Mouse (Mus musculus): ENCODE measurements around the gene Rbm38.
A peak's percentile ranks its signal among the peaks of the same experiment; 100 is the strongest.

Rbm38 gene

DNA sequence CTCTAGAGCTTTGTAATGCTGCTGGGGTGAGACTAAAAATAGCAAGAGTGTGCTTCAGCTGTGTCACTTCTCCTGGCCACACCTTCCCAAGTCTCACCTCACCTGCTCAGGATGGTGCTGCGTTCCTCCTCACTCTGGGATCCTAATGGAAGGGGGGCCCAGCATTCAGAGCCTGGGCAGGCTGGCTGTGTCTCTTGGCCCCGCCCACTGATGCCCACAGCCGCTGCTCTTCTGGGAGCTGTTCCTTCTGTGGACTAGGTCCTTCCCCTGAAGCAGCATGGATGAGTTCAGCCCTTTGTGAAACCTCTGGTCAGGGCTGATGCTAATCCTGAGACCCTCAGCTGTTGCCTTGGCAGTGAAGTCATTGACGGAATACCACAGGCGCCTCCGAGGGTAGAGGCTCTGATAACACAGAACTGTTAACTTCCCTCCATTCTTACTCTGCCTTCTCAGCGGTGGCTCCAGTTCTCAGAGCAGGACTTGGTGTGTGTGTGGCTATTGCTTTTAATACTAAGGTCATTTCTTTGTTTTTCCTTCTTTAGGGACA, 5.5 kb upstream of the Rbm38 start:
- no peak for DNase-seq (ENCODE audit: low read depth, low spot score)

DNA sequence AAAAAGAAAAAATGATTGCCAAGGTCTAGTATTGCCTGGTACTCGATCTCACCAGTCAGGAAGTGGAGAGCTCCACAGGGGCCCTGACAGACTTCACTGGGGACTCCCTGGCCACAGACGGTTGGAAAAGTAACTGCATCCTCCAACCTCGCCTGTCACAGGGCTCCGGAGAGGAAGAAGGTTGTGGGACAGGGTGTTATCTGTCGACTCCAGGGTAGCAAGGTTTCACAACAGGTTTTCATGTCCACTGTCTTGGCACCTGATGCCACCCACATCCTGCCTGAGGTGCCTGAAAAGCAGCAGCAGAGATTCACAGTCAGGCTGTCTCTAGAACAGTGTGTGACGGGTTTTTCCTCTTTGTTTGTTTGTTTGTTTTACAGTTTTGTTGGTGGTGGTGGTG, 2.4 kb upstream of the Rbm38 start:
- DNase-seq (ENCODE audit: low read depth, low spot score): no peak

DNA sequence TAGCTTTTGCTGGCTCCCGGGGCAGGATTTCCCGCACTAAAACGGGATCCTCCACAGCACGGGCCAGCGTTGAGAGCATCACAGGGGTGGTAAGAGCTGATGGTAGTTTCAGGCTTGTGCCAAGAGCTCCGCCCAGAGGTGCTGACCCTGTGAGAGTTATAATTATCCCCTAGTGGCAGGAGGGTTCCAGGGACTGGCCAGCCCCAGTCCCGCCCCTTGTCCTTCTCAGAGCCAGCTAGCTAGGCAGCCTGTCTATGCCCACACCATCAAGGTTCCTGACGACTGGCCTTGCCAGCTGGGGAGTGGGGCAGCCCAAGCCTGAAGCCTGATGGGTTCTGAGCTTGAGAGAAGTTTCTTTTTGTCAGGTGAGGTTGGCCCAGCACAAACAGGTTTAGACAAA, 1.7 kb upstream of the Rbm38 start:
- no peak for DNase-seq (ENCODE audit: low read depth, low spot score)

DNA sequence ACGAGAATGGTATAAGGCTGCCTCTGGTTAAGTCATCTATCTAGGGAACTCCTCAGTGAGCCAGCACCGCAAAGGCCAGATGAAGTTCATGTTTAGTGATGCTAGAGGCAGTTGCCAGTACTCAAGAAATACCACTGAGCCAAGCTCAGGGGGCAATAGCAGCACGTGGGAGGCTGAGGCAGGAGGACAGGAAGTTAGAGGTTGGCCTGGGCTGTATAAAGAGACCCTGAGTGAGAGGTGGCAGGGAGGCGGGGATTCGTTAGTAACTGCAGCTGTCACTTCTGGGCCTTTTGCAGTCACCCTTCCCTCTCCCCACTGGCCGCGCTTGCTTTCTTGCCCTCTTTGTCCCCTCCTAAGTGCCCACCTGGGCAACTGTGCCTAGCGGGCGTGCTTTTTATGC, 976 bp upstream of the Rbm38 start:
- peak; percentile 12 for DNase-seq (ENCODE audit: low read depth, low spot score)

DNA sequence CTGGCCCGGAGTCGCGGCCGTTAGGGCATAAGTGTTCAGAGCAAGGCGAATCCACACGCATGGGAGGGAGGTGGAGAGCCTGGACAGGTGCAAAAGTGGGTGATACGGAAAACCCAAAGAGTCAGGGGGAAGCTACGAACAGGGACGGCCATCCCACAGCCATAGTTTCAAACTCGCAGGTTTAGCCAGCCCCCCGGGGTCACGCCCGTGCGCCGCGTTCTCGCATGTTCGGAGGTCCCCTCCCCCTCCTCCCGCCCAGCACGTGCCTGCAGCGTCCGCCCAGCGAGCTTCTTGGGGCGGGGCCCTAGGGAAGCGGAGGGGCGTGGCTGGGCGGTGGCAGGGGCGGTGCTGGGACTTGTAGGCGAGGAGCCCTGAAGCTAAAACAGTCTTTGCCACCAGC, 508 bp upstream of the Rbm38 start:
- DNase-seq (ENCODE audit: low read depth, low spot score): peak; percentile 88

DNA sequence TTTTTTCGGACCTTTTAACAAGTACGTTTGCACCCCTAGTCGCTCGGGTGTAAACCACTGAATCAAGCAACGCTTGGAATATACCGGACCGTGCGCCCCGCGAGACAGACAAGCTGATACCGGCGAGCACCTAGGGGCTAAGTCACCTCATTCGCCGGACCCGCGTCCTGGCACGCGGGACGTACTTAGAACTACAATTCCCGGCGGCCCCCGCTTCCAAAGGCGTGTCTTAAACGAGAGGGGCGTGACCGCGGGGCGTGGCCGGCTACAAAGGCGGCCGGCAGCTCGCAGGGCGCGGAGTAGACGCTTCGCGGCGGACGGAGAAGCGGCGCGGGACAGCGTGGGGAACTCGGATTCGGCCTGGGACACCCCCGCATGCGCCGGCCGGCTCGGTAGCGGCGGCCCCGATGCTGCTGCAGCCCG, 1.3 kb downstream of the Rbm38 start:
- DNase-seq (ENCODE audit: low read depth, low spot score): peak; percentile 94

DNA sequence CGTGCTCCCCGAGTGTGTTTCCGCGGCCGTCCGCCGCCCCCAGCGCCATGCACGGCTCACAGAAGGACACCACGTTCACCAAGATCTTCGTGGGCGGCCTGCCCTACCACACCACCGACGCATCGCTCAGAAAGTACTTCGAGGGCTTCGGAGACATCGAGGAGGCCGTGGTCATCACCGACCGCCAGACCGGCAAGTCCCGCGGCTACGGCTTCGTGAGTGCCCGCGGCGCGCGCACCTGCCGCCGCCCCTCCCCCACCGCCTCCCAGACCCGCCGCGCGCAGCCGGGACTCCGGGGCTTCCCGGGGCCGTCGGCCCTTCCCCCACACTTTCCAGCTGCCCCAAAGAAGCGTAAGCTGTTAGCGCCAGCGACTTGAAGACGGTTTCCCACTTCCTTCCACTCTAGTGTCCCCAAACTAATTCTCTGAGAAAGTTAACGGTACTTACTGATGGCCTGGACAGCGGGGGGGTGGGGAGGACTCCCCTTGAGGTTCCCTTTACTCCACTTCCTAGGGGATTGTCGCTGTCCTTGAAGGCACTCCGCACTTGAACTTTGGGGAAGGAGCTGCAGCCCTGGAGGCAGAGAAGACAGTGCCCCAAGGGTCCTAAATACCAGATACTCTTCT, 1.9 kb downstream of the Rbm38 start:
- DNase-seq (ENCODE audit: low read depth, low spot score): peak; percentile 41

DNA sequence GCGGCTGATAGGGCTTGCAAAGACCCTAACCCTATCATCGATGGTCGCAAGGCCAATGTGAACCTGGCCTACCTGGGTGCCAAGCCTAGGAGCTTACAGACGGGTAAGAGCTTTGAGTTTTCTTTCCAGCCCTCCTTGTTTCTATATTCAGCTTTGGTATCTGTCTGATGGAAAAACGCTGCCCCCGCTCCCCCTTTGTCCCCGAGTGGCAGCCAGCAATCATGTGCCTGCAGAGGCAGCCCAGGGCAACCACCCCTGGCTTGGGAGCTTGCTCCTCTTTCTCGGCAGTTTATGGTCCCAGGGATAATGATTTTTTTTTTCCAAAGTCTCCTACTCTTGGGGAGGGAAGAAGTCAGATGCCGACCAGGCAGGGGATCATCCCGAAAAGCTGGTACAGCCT, 2.5 kb downstream of the Rbm38 start:
- DNase-seq (ENCODE audit: low read depth, low spot score): no peak

DNA sequence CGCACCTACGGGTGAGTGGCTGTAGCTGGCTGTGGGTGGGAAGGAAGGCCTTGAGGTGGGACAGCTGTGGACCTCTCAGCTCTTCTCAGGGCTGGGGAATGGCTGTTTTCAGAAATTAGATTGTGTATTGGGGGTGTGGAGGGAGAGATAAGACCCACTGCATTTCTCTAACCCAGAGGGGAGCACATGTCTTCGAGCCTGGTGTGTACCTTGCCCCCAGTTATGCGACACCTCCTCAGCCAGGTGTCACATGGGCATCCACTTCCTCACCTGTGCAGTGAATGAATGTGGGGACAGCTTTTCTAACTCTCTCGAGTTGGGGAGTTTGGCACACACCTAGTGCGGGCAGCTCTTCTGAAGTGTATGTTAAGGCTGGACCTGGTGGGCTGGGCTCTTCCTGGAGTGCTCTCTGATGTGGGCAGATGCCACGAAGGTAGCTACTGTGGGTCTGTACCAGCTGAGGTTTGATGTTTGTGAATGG, 3.1 kb downstream of the Rbm38 start:
- no peak for DNase-seq (ENCODE audit: low read depth, low spot score)

DNA sequence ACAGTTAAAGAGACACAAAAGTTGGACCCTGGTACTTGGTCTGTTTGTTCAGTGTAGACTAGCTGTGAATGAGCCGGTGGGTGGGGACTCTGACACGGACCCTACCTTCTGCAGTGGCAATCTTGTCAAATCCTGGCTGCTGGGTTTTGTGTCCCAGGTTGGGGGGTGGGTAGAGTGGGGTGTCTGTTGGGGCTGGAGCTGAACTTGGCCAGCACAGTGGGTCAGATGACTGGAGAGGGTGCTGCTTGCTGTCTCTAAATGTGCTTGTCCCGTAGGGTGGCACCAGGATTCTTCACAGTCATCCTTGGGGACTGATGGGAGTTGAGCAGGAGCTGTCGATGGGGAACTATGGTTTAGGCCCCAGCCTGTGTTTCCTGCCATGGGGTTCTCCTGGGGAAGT, 3.7 kb downstream of the Rbm38 start:
- DNase-seq (ENCODE audit: low read depth, low spot score): no peak

DNA sequence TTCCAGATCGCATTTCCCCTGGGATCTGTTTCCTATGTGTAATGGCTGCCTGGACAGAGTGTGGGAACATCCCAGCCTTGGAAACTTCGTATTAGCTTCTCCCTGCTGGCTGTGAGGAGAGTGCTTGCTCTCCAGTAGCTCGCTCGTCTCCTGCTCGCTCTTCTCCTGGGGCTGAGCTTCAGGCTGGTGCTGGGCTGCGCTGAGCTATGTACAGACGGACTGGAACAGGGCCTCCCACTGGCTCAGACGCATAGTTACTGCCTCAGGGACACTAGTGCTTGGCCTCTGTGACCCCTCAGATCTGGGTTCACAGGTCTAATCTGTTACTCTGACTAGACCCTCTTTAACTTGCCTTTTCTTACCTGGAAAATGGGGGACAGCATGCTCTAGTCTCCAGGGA, 4.1 kb downstream of the Rbm38 start:
- no peak for DNase-seq (ENCODE audit: low read depth, low spot score)

DNA sequence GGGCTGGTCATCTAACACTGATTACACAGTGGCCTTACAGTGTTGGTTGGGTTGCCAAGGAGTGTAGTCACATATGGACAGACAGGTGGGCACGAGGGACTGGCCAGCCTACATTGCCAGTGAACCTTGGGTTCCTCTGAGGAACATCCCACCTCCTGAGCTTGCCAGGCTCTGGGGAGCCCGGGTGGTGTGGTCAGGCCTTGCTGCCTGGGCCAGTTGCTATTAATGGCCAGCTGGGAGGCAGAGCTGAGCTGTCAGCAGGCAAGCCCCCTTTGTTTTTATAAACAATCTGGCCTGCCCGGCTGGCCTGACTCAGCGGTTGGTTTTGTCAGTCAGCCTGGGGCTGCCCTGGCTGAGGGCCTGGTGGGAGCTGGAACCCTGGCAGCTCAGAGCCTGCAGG, 4.6 kb downstream of the Rbm38 start:
- DNase-seq (ENCODE audit: low read depth, low spot score): no peak

DNA sequence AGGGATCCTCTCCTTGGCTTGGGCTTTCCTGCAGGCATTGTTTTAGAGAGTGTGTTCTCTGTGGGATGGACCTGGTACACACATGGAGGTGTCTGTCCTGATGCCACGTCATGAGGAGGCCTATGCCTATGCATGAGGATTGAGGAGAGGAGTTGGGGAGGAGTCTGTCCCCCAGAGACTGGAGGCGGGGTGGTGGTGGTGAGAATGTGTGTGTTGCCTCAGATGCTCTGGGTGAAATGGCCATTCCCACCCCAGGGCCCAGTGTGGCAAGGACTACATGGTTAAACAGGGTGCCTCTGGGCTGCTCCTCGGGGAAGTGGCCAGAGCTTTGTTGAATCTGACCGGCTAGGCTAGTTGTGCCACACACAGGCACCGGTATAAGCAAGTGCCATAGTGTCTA, 6.0 kb downstream of the Rbm38 start:
- DNase-seq (ENCODE audit: low read depth, low spot score): no peak

DNA sequence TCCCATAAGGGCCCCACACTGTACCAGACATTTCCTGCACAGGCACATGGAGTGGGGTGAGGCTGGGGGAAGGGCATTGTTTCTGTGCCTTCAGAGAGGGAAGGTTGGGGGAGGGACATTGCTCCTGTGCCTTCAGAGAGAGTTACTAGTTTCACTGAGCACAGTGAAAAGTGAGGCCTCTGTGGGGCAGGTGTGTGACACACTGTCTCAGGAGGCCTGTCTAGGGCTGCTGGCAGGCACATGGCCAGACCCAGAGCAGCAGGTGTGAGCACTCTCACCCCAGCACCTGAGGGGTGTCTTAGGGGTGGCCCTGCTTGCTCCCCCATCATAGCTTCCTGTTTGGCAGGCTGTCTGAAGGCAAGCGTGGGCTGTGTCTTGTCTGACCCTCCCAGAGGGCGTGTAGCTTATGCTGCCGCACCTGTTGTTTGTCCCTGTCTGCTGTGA, 6.4 kb downstream of the Rbm38 start:
- no peak for DNase-seq (ENCODE audit: low read depth, low spot score)

DNA sequence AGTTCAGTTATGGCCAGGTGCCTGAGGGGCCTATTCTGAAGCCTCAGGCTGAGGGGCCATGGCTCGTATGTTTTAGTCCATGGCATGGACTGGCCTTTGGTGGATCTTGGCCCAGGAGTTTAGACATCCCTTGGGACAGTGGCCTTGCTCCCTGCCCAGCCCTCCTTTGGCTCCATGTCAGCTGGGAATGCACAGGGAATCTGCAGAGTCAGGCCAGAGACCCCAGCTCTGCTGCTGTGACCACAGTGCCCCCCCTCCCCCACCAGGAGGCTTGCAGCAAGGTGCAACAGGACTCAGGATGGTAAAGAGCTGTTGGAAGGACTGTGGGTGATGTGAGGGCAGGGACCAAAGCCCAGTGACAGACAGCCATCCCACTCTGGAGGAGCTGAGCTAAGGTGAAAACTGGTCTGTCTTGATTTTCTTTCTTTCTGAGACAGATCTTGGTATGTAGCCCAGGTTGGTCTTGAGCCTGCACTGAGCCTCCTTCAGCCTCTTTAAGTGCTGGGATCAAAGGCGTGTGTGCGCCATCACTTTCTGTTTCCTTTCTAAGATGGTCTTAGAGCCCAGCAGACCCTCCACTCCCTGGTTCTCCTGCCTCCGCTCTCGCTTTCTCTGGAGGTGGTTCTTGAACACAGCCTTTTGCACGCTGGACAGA, 7.0 kb downstream of the Rbm38 start:
- no peak for DNase-seq (ENCODE audit: low read depth, low spot score)

DNA sequence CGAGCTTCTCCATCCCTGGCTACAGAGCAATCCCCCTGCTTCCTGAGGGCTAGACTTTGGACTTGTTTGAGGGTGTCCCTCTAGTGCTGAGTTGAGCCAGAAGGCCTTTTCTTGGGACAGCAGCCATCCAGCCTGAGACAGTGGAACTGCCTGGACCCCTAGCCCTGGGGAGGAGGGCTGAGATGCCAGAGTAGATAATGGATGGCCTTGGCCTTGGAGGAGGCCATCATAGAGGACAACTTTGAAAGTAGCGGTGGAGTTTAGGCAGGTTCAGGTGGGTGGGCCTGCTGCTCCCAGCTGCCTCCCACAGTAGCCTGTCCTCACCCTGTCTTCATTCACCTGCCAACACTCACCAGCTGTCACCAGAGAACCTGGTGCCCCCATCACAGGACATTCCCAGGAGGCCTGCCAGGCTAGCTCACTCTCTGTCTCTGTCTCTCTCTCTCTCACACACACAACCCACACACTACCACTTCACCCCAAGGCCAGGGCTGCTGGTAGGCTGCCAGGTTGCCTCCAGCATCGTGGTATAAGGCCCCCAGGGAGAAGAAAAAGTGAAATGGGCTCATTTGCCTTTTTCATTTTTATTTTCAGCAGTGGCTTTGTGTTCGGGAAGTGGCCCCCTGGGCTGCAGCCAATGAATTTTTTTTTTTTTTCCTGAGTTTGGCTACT, 7.7 kb downstream of the Rbm38 start:
- DNase-seq (ENCODE audit: low read depth, low spot score): no peak

DNA sequence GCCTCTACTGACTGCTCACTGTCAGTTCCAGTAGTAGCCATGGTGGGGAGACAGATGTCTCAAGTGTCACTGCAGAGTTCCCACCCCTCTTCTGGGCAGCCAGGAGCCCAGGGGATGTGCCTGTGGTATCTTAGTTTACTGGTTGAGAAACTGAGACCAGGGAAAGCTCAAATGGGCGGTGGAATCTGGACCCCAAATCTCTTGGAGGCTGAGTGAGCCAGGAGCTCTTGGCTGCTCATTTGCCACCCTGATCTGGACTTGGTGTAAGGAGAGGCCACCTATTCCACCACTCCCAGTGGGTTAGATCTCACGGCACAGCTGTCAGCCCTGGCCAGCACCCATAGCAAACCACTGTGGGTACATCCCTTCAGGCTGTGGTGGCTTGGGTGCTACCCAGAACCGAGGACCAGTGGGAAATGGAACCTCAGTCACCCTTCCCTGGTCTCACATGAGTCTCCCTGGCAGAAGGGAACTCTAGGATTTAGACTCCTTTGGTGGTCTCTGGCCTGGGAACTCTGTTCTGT, 8.3 kb downstream of the Rbm38 start:
- no peak for DNase-seq (ENCODE audit: low read depth, low spot score)

DNA sequence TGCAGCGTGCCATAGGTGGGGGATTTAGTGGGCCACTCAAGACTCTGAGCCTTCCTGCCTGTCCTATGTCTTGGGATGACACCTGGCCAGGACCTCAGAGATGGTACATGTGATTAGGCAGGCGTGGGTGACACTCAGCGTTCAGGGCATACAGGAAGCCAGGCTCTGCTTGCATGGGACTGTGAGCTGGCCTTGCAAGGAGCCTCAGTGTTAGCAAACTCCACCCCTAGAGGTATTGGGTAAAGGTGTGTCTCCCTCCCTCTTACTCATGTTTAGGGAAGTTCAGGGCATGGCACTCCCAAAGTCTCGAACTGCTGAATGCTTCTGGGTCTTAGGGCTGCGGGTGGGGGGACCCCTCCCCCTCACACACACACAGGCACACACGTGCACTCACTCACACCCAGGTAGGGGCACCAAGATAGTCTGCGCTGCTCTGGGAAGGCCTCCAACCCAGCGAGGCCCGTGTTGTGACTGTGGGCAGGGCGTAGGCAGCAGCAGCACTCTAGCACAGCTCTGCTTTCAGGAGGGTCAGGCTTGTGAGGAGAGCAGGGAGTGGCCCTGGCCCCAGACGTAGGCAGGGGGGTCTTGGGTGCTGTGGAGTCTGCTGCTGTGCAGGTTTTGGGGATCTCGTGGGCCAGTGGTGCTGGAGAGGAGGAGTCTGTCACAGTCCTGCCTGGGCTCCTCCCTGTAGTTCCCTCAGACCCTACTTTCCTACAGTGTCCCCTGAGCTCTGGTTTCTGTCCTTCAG, 10.5 kb downstream of the Rbm38 start:
- no peak for DNase-seq (ENCODE audit: low read depth, low spot score)

DNA sequence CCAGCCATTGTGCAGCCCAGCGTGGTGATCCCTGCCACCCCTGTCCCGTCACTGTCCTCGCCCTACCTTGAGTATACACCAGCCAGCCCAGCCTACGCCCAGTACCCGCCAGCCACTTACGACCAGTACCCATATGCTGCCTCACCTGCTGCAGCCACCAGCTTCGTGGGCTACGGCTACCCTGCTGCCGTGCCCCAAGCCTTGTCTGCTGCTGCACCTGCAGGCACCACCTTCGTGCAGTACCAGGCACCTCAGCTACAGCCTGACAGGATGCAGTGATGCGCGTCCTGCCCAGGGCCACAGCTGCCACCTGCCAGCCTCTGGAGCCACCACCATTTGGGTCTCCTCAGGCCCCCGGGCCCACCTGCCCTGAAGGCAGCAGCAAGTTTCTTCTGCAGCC, 13.2 kb downstream of the Rbm38 start:
- no peak for DNase-seq (ENCODE audit: low read depth, low spot score)

DNA sequence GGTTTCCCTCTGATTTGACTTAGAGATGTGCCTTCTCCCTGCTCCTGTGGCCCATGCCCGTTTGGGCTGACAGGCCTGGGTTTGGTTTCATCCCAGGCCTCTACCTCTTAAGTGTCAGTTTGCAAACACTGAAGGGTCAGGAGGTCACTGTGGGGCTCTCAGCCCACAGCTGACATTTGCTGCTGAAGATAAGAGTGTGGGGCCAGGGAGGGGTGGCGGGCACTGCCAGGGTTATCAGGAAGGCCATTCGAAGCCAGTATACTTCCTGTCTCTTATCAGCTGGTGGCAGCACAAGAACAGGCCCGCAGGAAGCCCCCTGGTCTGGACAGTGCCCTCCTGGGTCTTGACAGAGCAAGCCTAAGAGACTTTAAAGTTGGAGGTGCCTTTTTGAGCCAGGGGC, 14.7 kb downstream of the Rbm38 start:
- no peak for DNase-seq (ENCODE audit: low read depth, low spot score)

DNA sequence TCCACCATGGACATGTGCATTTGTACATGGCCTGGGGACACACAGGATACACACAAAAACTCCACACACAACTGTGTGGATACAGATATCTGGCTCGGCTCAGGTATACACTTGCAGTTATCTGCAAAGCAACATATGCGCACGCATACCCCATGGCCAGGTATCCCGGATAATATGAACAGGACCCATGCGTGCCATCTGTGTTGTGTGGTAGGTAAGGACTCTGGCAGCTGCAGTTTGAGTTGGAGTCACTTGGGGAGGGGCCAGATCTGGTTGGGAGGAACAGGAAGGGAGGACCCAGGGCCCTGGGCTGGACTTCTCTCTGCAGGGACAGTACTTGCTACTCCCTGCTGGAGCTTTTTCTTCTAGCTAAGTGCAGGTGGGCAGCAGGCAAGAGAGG, 15.4 kb downstream of the Rbm38 start:
- DNase-seq (ENCODE audit: low read depth, low spot score): no peak

DNA sequence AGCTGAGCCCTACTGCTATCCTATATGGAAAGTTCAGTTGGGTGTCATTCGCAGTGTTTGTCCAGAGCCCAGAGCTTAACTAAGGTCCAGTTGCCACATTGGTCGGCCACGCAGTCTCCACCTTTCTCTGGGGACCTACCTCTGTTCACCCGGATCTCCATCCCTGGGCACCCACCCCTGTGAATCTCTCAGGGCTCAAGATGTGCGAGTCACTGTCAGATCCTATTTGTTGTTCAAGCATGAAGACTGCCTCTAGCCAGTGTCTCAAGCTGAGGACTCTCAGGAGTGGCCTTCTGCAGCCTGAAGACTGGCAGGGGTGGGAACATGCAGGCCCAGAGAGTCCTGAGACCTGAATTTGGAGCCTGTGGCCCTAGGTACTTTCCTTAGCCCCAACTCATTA, 15.8 kb downstream of the Rbm38 start:
- DNase-seq (ENCODE audit: low read depth, low spot score): no peak
